Mouse (Mus musculus) midbrain, embryonic 12.5 days (tissue): ENCODE measurements around the gene Hoxc9. TPM values are rescaled to one million over a fixed set of nuclear protein-coding genes. Genes with fewer than 3 reads are reported as not detected.

Experiments used
- ATAC-seq: fragments of 200-750 bp; cut with Nextera tagmentation; 2 replicates; pipeline ENCODE4 v1.8.0; 2017; ENCODE audit warnings: low read depth, moderate TSS enrichment, moderate library complexity; ENCODE audit not compliant: low FRiP score
- H3K27ac ChIP-seq: fragments of 300-500 bp; sonication (generic); replicated peaks from 2 replicates; pipeline ENCODE4 v1.5.1; 2016; ENCODE audit warnings: mild to moderate bottlenecking
- H3K27me3 ChIP-seq: fragments of 300-500 bp; sonication (generic); 2 replicates; pipeline ENCODE4 v1.6.1; 2016; ENCODE audit warnings: mild to moderate bottlenecking
- H3K36me3 ChIP-seq: fragments of 300-500 bp; sonication (generic); 2 replicates; pipeline ENCODE4 v1.6.1; 2016
- H3K4me1 ChIP-seq: fragments of 300-500 bp; sonication (generic); 2 replicates; pipeline ENCODE4 v1.6.1; 2016
- H3K4me2 ChIP-seq: fragments of 300-500 bp; sonication (generic); replicated peaks from 2 replicates; pipeline ENCODE4 v1.6.1; 2016; ENCODE audit warnings: mild to moderate bottlenecking, moderate library complexity
- H3K4me3 ChIP-seq: fragments of 300-500 bp; sonication (generic); 2 replicates; pipeline ENCODE4 v1.5.1; 2016; ENCODE audit warnings: mild to moderate bottlenecking
- H3K9ac ChIP-seq: fragments of 300-500 bp; sonication (generic); replicated peaks from 2 replicates; pipeline ENCODE4 v1.6.1; 2016; ENCODE audit warnings: mild to moderate bottlenecking, moderate library complexity
- H3K9me3 ChIP-seq: fragments of 300-500 bp; sonication (generic); 2 replicates; pipeline ENCODE4 v1.6.1; 2016; ENCODE audit warnings: mild to moderate bottlenecking
- WGBS: fragments of 180-500 bp; shearing (Covaris S2); methylation state at CpG from one replicate; pipeline ENCODE4 v1.1.7; 2016; 5-methylcytosine and 5-hydroxymethylcytosine counted together
- polyA plus RNA-seq: library from polyadenylated mRNA; unstranded; fragments of >200 nt; fragmentation: Nextera tagmentation; extraction: Ambion mirVana; gene quantifications from 2 replicates; pipeline ENCODE4 v1.2.1, GENCODE M21; 2016

Hoxc9 gene
- polyA plus RNA-seq, 1 experiment from 2014 or later, result not detected

DNA sequence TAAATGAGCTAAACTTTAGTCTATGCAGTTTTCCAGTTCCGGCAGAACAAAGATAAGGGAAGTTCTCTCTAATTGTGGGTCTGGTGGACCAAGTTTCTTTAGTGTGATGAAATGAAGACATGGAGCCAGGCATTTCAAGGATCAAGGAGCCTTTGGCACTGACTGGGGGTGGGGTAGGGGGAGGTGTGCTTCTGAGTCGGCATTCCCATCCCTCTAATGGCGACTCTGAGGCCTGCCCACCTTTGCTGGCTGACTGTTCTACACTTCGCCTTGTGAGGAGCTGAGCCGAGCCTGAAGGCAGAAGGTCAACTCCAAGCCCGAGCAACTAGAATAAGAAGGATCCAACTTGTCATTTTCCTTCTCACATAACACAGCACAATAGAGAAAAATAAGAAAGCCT, 14.5 kb upstream of the Hoxc9 start:
- no peak overlapping the region for H3K4me2 ChIP-seq
- no peak overlapping the region for H3K4me3 ChIP-seq
- WGBS, result 4% methylated on average over 6 of the region's 6 CpGs

DNA sequence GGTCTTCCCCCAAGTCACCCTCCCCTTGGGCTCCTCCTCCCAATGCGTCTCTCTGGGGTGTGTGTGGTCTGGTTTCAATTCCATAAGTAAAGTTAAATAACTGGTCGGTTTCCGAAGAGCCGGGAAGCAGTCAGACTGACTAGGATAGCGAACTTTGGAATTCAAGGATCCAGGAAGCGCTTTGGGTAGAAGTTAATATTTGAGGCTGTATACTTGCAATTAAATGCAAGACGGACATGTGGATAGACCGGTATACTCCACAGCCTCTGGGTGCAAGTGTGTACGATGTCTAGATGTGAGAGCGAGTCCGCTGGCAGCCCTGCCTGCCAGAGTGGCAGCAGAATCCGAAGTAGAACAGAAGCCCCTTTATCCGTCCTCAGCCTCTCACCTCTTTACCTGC, 13.7 kb upstream of the Hoxc9 start:
- H3K9ac ChIP-seq, result no peak overlapping the region
- 0 out of 2 replicates have a peak, but pooled peaks cover 6% of the 10 kb centered on the region for H3K4me1 ChIP-seq
- peaks cover 95% of the 10 kb centered on the region for H3K27me3 ChIP-seq
- WGBS, result 1% methylated on average over 13 of the region's 13 CpGs
- no peaks in the 10 kb centered on the region for H3K9me3 ChIP-seq
- no peak overlapping the region for H3K4me3 ChIP-seq
- ATAC-seq, result no peak
- H3K36me3 ChIP-seq, result no peaks in the 10 kb centered on the region
- H3K27ac ChIP-seq, result no peak overlapping the region
- no peak overlapping the region for H3K4me2 ChIP-seq

More for the DNA sequence above, 14.5 kb upstream of the Hoxc9 start:
- ATAC-seq, result no peak
- Histone ChIP-seq H3K9me3 (no peaks in the 10 kb centered on the region), H3K4me1 (0 out of 2 replicates have a peak, but pooled peaks cover 5% of the 10 kb centered on the region), H3K9ac (no peak overlapping the region), H3K27ac (no peak overlapping the region), H3K27me3 (peaks cover 95% of the 10 kb centered on the region), H3K36me3 (no peaks in the 10 kb centered on the region)

DNA sequence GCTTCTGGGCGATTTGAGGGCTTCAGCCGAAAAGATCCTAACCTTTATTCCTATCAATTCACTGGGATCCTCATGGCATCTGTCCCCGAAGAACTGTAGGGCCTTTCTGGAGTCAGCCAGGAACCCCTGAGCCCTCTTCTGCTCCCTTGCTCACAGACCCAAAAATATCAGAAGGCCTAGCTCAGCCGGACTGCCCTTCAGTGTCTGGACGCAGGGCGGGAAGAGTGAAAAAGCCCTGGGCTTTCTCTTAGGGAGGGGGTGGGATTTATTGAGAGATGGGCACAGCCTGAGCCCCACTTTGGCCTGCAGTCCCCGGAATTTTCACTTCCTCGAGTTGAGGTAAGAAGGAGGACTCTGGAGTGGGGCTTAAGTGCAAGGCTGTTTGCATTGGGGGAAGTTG, 13.0 kb upstream of the Hoxc9 start:
- no peak overlapping the region for H3K9ac ChIP-seq
- H3K4me2 ChIP-seq, result no peak overlapping the region
- no peak overlapping the region for H3K27ac ChIP-seq
- ATAC-seq, result no peak
- H3K27me3 ChIP-seq, result peaks cover 94% of the 10 kb centered on the region
- no peak overlapping the region for H3K4me3 ChIP-seq
- H3K36me3 ChIP-seq, result no peaks in the 10 kb centered on the region
- no peaks in the 10 kb centered on the region for H3K9me3 ChIP-seq
- H3K4me1 ChIP-seq, result 0 out of 2 replicates have a peak, but pooled peaks cover 6% of the 10 kb centered on the region
- under 1% methylated on average over 8 of the region's 8 CpGs for WGBS

DNA sequence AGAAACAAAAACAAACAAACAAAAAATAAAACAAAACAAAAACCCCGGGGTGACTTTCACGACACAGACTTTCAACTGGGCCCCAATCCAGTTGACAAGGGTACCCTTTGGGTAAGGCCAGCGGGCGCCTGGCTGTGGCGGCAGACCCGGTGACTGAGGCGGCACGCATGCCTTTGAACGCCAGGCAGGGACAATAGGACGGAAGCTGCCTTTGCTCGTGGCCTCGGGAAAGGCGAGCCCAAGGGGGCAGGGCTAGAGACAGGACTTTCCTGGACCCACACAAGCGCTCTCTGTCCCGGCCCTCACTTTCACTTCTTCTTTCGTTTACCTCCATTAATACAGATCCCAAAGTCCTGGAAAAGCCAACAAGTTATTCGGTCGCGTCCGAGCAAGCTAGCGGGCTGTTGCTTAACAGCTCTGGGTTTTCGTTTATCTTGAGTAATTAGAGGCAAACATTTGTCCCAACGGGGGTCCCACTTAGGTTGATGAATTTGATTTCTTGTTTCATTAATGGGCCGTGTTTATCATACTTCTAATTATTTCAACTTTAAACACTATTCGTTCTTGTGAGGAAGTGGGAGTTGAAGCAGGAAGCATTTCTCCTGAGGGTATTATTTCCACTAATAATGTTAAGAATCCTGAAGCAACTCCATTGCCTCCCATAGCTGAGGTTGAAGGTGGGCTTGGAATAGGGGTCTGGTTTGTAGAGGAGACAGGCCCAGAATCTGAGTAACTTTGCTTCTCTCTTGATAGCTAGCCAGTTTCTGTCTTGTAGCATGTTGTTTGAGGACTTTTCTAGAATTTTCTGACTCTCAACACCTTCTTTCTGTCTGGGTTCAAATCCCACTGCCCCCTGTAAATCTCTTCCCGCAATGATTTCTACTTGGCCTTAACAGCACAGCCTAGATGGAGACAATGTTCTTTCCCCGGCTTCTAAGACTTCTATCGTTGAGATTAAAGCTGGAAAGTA, 12.3 kb upstream of the Hoxc9 start:
- Histone ChIP-seq H3K4me2 (no peak overlapping the region), H3K4me1 (0 out of 2 replicates have a peak, but pooled peaks cover 6% of the 10 kb centered on the region), H3K27me3 (peaks cover 95% of the 10 kb centered on the region), H3K9me3 (no peaks in the 10 kb centered on the region), H3K4me3 (no peak overlapping the region), H3K9ac (no peak overlapping the region), H3K27ac (no peak overlapping the region), H3K36me3 (no peaks in the 10 kb centered on the region)
- 1% methylated on average over 28 of the region's 28 CpGs for WGBS
- ATAC-seq, result no peak

DNA sequence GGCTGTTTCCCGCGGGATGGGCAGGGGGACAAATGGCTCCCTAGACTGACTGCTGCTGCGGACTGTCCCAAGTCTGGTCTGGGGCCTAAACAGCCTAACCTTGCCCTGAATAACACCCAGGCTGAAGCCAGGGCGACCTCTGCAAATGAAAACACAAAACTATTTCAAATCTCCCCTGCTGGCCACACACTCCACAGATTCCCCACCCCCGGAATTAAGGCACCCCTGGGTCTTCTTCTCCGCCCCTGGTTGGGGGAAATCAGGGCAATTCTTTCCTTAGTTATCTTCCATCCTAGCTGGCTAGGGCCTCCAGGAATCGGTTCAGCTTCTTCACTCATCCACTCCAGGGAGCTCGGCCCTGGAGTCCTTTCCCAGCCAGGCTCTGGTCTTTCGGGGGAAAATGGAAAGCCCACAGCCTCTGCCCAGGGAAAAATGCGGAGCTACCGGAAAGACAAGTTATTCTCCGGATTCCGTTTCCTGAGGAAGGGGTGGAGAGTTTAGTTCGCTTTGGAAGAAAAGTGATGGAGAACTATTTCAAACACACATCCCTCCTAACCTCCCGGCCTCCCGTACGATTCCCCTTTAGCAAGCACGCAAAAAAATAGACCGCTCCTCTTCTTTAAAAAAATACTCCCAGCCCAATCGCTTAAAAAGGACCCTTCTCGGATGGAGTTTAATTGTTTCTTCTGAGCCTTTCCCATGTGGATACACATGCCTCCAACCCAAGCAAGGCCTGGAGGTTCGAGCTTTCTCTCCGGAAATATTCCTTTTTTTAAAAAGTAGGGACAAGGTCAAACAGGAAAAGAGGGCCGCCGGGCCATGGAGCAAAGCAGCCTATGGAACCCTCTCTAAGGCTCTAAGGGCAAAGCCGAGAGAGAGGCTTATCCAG, 11.0 kb upstream of the Hoxc9 start:
- no peak for ATAC-seq
- H3K36me3 ChIP-seq, result no peaks in the 10 kb centered on the region
- H3K4me1 ChIP-seq, result 0 out of 2 replicates have a peak, but pooled peaks cover 6% of the 10 kb centered on the region
- H3K9ac ChIP-seq, result no peak overlapping the region
- H3K4me2 ChIP-seq, result no peak overlapping the region
- H3K27ac ChIP-seq, result no peak overlapping the region
- 2% methylated on average over 26 of the region's 26 CpGs for WGBS
- no peaks in the 10 kb centered on the region for H3K9me3 ChIP-seq
- H3K4me3 ChIP-seq, result no peak overlapping the region
- H3K27me3 ChIP-seq, result peaks cover 96% of the 10 kb centered on the region

DNA sequence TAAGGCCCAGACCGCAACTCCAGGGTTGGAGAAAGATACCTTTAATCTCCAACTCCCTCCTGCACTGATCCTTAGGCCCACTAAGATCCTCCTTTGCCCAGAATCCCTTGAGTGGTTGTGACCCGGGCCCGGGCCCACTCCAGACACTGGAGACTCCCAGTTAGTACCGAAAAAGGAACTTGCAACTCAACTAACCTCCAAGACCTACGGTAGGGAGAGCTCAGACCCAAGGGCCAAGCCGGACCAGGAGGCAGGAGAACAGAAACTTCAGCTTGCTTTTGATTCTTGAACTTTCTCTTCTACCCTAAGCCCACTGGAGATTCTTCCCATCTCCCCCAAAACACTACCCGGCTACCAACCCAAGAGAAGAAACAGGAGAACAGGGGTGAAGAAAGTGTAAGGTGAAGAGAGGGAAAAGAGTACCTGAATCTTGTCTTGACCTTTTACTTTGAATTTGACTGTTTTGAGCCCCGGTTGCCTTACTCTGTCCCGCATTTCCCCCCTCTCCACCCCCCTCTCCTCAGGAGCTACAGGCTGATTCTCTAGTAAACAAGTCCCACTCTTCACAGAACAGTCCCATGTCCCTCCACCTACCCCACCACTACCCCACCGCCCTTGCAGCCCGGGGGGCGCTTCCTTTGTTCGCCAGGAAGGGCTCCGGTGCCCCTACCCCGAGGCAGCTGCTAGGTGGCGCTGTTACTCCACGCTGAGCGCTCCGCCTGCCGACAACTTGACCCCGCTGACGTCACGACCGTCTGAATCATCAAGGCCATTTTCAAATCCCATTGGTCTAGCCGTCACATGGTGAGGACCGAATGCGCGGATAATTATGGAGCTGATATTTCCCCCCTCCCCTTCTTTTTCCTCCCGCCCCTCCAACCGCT, 10.1 kb upstream of the Hoxc9 start:
- H3K4me1 ChIP-seq, result 0 out of 2 replicates have a peak, but pooled peaks cover 6% of the 10 kb centered on the region
- peak overlapping the region; percentile 10; the same call in 1 of the 2 replicates for H3K4me3 ChIP-seq
- no peak overlapping the region for H3K27ac ChIP-seq
- H3K4me2 ChIP-seq, result peak overlapping the region; percentile 35
- peak; percentile 47 for ATAC-seq
- 1% methylated on average over 29 of the region's 30 CpGs for WGBS
- H3K9me3 ChIP-seq, result no peaks in the 10 kb centered on the region
- H3K36me3 ChIP-seq, result no peaks in the 10 kb centered on the region
- H3K27me3 ChIP-seq, result peaks cover 96% of the 10 kb centered on the region
- no peak overlapping the region for H3K9ac ChIP-seq

DNA sequence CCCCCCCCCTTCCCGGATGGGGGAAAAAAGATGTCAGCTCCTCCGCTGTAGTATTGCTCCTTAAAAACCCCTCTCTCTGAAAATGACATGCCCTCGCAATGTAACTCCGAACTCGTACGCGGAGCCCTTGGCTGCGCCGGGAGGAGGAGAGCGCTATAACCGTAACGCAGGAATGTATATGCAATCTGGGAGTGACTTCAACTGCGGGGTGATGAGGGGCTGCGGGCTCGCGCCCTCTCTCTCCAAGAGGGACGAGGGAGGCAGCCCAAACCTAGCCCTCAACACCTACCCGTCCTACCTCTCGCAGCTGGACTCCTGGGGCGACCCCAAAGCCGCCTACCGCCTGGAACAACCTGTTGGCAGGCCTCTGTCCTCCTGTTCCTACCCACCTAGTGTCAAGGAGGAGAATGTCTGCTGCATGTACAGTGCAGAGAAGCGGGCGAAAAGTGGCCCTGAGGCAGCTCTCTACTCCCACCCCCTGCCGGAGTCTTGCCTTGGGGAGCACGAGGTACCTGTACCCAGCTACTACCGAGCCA, 9.4 kb upstream of the Hoxc9 start, which contains the start of gene Hoxc10:
Gene Hoxc10, plus strand, starts transcription at position 21 of the 536 bp plus-strand sequence.
- H3K9ac ChIP-seq, result no peak within 1 kb of the TSS
- H3K4me2 ChIP-seq, result peak within 1 kb of the TSS; percentile 35
- WGBS, result 2% methylated on average over 27 of the region's 27 CpGs
- ATAC-seq, result no peak; the same call in 1 of the 2 replicates
- 0 out of 2 replicates have a peak, but pooled peaks cover 6% of the 10 kb centered on the region for H3K4me1 ChIP-seq
- H3K27ac ChIP-seq, result no peak within 1 kb of the TSS
- H3K27me3 ChIP-seq, result peaks cover 95% of the 10 kb centered on the region
- H3K9me3 ChIP-seq, result no peaks in the 10 kb centered on the region
- H3K36me3 ChIP-seq, result no peaks in the 10 kb centered on the region
- H3K4me3 ChIP-seq, result peak within 1 kb of the TSS; percentile 10; the same call in 1 of the 2 replicates

DNA sequence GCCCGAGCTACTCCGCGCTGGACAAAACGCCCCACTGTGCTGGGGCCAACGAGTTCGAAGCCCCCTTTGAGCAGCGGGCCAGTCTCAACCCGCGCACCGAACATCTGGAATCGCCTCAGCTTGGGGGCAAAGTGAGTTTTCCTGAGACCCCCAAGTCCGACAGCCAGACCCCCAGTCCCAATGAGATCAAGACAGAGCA, 9.0 kb upstream of the Hoxc9 start, which contains the start of gene Hoxc5:
Gene Hoxc5, plus strand, starts transcription at position 132 of the 199 bp plus-strand sequence.
- Histone ChIP-seq H3K9ac (no peak within 1 kb of the TSS), H3K27ac (no peak within 1 kb of the TSS), H3K27me3 (peaks cover 97% of the 10 kb centered on the region), H3K9me3 (no peaks in the 10 kb centered on the region), H3K4me2 (peak within 1 kb of the TSS; percentile 35), H3K4me3 (peak within 1 kb of the TSS; percentile 10; the same call in 1 of the 2 replicates), H3K4me1 (0 out of 2 replicates have a peak, but pooled peaks cover 6% of the 10 kb centered on the region), H3K36me3 (no peaks in the 10 kb centered on the region)
- 2% methylated on average over 12 of the region's 12 CpGs for WGBS
- no peak for ATAC-seq

DNA sequence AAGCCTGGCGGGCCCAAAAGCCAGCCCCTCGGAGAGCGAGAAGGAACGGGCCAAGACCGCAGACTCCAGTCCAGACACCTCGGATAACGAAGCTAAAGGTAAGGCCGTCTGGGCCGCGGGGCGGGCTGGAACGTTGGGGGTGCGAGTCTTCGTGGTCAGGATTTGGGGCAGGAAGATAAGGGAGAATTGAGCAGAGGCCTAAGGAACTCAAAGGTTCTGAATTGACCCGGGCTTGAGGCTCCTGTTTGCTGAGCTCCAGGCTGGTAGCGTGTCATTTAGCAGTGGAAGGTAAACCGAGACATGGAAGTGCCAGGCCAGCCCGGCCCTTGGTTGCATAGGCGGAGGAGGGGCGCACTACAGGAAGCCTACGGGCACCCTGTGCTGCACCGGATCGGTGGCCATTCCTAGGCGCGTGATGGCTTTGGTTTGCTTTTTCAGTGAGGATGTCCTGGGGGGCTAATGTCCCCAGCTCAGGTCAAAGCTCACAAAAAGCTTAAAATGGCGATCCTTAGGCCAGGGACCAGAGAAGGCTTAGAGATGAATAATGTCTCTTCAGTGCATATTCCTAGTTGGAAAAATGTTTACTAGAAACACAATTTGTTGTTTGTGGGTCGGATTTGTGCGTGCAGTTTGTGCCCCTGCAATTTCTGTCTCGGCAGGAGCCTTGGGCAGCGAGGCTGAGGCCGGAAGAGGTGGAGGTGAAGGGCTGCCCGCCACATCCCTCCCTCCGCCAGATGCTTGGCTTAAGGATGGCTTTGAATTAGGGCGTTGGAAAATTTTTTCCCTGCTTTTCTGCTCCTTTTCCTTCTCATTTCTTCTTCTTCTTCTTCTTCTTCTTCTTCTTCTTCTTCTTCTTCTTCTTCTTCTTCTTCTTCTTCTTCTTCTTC, 8.5 kb upstream of the Hoxc9 start:
- Histone ChIP-seq H3K4me3 (no peak overlapping the region), H3K36me3 (no peaks in the 10 kb centered on the region), H3K27ac (no peak overlapping the region), H3K4me2 (no peak overlapping the region), H3K4me1 (0 out of 2 replicates have a peak, but pooled peaks cover 6% of the 10 kb centered on the region), H3K9me3 (no peaks in the 10 kb centered on the region), H3K27me3 (peaks cover 97% of the 10 kb centered on the region), H3K9ac (no peak overlapping the region)
- 2% methylated on average over 34 of the region's 34 CpGs for WGBS
- no peak for ATAC-seq

DNA sequence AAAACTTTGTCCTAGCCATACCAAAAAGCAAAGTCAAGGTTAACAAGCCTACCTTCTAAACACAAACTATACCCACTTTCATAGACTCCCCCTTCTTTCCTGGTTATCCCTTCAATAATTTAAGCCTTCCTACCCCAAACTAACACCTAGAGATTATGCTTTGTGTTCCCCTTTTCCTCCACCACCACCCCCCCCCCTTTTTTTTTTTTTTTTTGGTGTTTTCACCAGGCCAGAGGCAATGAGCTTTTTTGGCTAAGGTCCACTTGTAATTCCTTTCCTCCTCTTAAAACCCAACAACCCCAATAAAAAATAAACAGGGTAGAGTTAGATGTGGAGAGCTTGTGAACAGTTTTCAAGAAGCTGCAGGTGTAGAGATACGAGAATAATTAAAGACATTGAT, 6.9 kb upstream of the Hoxc9 start:
- no peak for ATAC-seq
- no peak overlapping the region for H3K27ac ChIP-seq
- no peak overlapping the region for H3K4me3 ChIP-seq
- no peak overlapping the region for H3K4me2 ChIP-seq
- H3K27me3 ChIP-seq, result peaks cover 98% of the 10 kb centered on the region
- 0 out of 2 replicates have a peak, but pooled peaks cover 6% of the 10 kb centered on the region for H3K4me1 ChIP-seq
- no peak overlapping the region for H3K9ac ChIP-seq
- WGBS, result 26% methylated on average over 1 of the region's 1 CpGs
- H3K9me3 ChIP-seq, result no peaks in the 10 kb centered on the region
- H3K36me3 ChIP-seq, result no peaks in the 10 kb centered on the region
